In the genomic region with DNA sequence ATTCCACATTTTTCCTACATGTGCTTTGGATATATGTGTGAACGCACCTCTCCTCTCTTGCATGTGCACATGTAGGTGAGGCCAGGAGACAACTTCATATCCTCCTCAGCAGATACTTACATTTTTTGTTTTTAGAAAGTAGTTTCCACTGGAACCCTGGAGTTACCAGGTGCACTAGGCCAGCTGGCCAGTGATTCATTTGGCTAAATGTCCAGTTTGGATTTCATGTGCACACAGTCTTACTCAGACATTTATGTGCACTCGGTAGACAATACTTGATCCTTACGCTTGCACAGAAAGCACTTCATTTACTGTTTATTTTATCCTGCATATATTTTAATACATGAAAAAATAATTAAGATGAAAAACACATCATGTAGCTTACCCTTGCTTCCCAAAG, we compare ENCODE assay signal across 28 mouse cellular contexts. TPM values are rescaled to one million over a fixed set of nuclear protein-coding genes. Genes with fewer than 3 reads are reported as not detected.
DNase-seq lines count a peak whose midpoint lies in the region; ATAC-seq lines count a peak whose summit lies in the region.
"Had no signal": no experiment of that assay in that cellular context is flagged by ENCODE, and none has a peak within 500 bp of the region (broad histone marks: within the 10 kb centered on the region; RNA-seq: fewer than 3 reads in every experiment).

No protein-coding gene starts in this region.

- intact Hi-C loops in left cerebral cortex, postnatal 4 days (cut with DNase I), result no loop called here

- peak; percentile 13 for DNase-seq in cerebellum, adult 9-10 months
- DNase-seq in cerebellum, postnatal 25 days, result peak; percentile 29 to 59
- DNase-seq in cerebellum, adult 11 months, result no peak
- peak; percentile 2 for DNase-seq in left cerebral cortex, postnatal 4 days
- no peak for DNase-seq in left cerebral cortex, adult 11 months (ENCODE audit: low spot score)
- DNase-seq in liver, result no peak
- DNase-seq: adrenal gland, postnatal 10 days; adrenal gland, postnatal 36 days; B cell, adult 2 months; forebrain, postnatal 0 days; gastrocnemius, postnatal 10 days; gastrocnemius, postnatal 36 days; heart, adult 2 months; heart, postnatal 14 days; heart, postnatal 4 days; kidney, adult 18-20 months had no signal

- ATAC-seq in cerebellum, adult (ENCODE audit: insufficient number of reproducible peaks, low FRiP score, low TSS enrichment), result no peak
- ATAC-seq: forebrain, embryonic 14.5 days; forebrain, postnatal 0 days; hindbrain, postnatal 0 days; inflammation-experienced regulatory T-cells, adult 6 months; intestine, embryonic 16.5 days; Patski had no signal

RNA-seq across cellular contexts. Expression of gene BC030500, which starts 21.0 kb away (rescaled TPM):
- total RNA-seq in left cerebral cortex, postnatal 4 days (2021), result 10 to 100 TPM; 14.8 to 17.6 TPM
- total RNA-seq: adrenal gland, adult 18-20 months; adrenal gland, postnatal 10 days; adrenal gland, postnatal 36 days; CH12.LX; common myeloid progenitor, adult 5-6 weeks; G1E; gastrocnemius, adult 18-20 months; gastrocnemius, postnatal 10 days; gastrocnemius, postnatal 36 days; granulocyte monocyte progenitor cell, adult 5-6 weeks; heart, adult 2 months; heart, postnatal 14 days; heart, postnatal 4 days had no signal

RNA-seq across cellular contexts. Expression of gene Galntl6, which starts 21.8 kb away (rescaled TPM):
- total RNA-seq in left cerebral cortex, postnatal 4 days (2021), result 10 to 100 TPM; 61.1 to 62.9 TPM
- total RNA-seq: CH12.LX; common myeloid progenitor, adult 5-6 weeks; gastrocnemius, adult 18-20 months; gastrocnemius, postnatal 36 days; granulocyte monocyte progenitor cell, adult 5-6 weeks; heart, adult 2 months; heart, postnatal 14 days; heart, postnatal 4 days had no signal

Comparison
In these comparisons a context has a peak if more than half of its experiments do, and no peak if none do; other contexts are left out.
1. DNase-seq: peak in cerebellum, adult 9-10 months (single experiment), cerebellum, postnatal 25 days (2 of 2) and left cerebral cortex, postnatal 4 days (single experiment); none in cerebellum, adult 11 months (single experiment), left cerebral cortex, adult 11 months (single experiment) and liver (single experiment).